Mouse (Mus musculus) small intestine, adult 2 months (tissue): ENCODE results near the gene Eya3.

Source experiments
- CTCF ChIP-seq: fragments of 200-500 bp; IDR thresholded peaks from 2 replicates; pipeline ENCODE4 v1.5.1; 2012; ENCODE audit warnings: low read depth, mild to moderate bottlenecking, control low read depth, inconsistent platforms, low read length, moderate library complexity, mixed read lengths; ENCODE audit not compliant: insufficient replicate concordance, insufficient read length; ENCODE audit errors: extremely low read depth
- POLR2A ChIP-seq: fragments of 200-500 bp; IDR thresholded peaks from 2 replicates; pipeline ENCODE4 v1.6.1; 2012; ENCODE audit warnings: low read depth, mild to moderate bottlenecking, control low read depth, inconsistent platforms, low read length, moderate library complexity

DNA sequence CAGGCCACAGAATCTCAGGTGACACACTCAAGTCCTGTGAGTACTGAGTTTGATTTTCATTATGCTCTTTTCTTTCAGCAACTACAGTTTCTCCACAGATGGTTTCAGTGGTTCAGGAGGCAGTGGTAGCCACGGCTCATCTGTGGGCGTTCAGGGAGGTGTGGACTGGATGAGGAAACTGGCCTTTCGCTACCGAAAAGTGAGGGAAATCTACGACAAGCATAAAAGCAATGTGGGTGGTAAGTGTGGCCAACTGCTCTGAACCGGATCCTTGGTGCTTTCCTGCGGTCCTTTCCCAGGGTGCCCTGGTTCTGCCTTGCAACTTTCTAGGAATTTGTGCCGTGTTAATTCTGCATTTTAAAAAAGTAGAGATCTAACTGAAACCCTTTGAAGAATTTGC is 68.1 kb downstream of the Eya3 start:
- no peak for TF ChIP-seq POLR2A
- no peak for TF ChIP-seq CTCF
